Mouse (Mus musculus): ENCODE results near the gene Hapln2.

Hapln2 gene

GRCm38 (mm10) chr3:88002291-88002976 lies 24.9 kb downstream of the Hapln2 start:
- no peak for DNase-seq

GRCm38 (mm10) chr3:88000816-88001595 lies 26.4 kb downstream of the Hapln2 start:
- DNase-seq = no peak

GRCm38 (mm10) chr3:88000181-88000580 lies 27.2 kb downstream of the Hapln2 start, which contains the start of gene Bcan:
Gene Bcan, minus strand, starts transcription at chr3:88000230.
- DNase-seq = no peak

- DNase-seq = no peak
These were observed 28.0 kb downstream of the Hapln2 start for GRCm38 (mm10) chr3:87999243-87999895.

GRCm38 (mm10) chr3:87998747-87999146 lies 28.6 kb downstream of the Hapln2 start:
- no peak for DNase-seq

- DNase-seq = no peak
These were observed 30.3 kb downstream of the Hapln2 start for GRCm38 (mm10) chr3:87996971-87997614.

GRCm38 (mm10) chr3:87996401-87996800 lies 31.0 kb downstream of the Hapln2 start:
- DNase-seq = no peak

GRCm38 (mm10) chr3:87995331-87995730 lies 32.1 kb downstream of the Hapln2 start:
- DNase-seq = no peak

- no peak for DNase-seq
These were observed 33.9 kb downstream of the Hapln2 start for GRCm38 (mm10) chr3:87993436-87993835.

- no peak for DNase-seq
These were observed 37.4 kb downstream of the Hapln2 start for GRCm38 (mm10) chr3:87989935-87990334.

- no peak for DNase-seq
These were observed 39.3 kb downstream of the Hapln2 start for GRCm38 (mm10) chr3:87988068-87988467.

- DNase-seq = no peak
These were observed 39.8 kb downstream of the Hapln2 start for GRCm38 (mm10) chr3:87987633-87988032.

- DNase-seq = peak; percentile 69 to 84
These were observed 40.5 kb downstream of the Hapln2 start for GRCm38 (mm10) chr3:87986868-87987267.

- no peak for DNase-seq
These were observed 41.7 kb downstream of the Hapln2 start for GRCm38 (mm10) chr3:87985505-87986320.

GRCm38 (mm10) chr3:87984094-87984493 lies 43.3 kb downstream of the Hapln2 start:
- no peak for DNase-seq

- no peak for DNase-seq
These were observed 43.8 kb downstream of the Hapln2 start for GRCm38 (mm10) chr3:87983627-87984026.

GRCm38 (mm10) chr3:87982836-87983601 lies 44.4 kb downstream of the Hapln2 start:
- no peak for DNase-seq

- no peak for DNase-seq
These were observed 45.2 kb downstream of the Hapln2 start for GRCm38 (mm10) chr3:87981894-87982835.

- no peak for DNase-seq
These were observed 46.1 kb downstream of the Hapln2 start for GRCm38 (mm10) chr3:87981214-87981760.

GRCm38 (mm10) chr3:87980728-87981127 lies 46.7 kb downstream of the Hapln2 start:
- DNase-seq = no peak

All from spleen, adult 18-20 months (tissue).